Mouse (Mus musculus) T-helper 1 cell (primary cell): ENCODE results near the gene Olfr1443.

Source experiments
- in situ Hi-C: fragments of 300-600 bp; cut with MboI, MseI; formaldehyde crosslinking; loops from one replicate; pipeline ENCODE4 v1.15.1; 2025; ENCODE audit warnings: high pct_unique_total_duplicates

Gene Olfr1443

GRCm38 (mm10) chr19:12731036-12731435, 53.1 kb downstream of the Olfr1443 start:
- in situ Hi-C loops, result no loop called here

GRCm38 (mm10) chr19:12731950-12732349, 54.0 kb downstream of the Olfr1443 start:
- in situ Hi-C loops, result no loop called here
